Mouse (Mus musculus) heart, embryonic 14.5 days (tissue): ENCODE measurements around the gene Tstd3. TPM values are rescaled to one million over a fixed set of nuclear protein-coding genes. Genes with fewer than 3 reads are reported as not detected.
"Not testable (repeated sequence)": the region's sequence is repeated elsewhere in the genome, so short reads cannot be mapped to it uniquely, and the experiment has no call there.

Source experiments
- ATAC-seq: fragments of 200-750 bp; cut with Nextera tagmentation; 2 replicates; pipeline ENCODE4 v1.8.0; 2017; ENCODE audit warnings: low read depth, moderate TSS enrichment; ENCODE audit not compliant: insufficient number of reproducible peaks, insufficient read depth, low FRiP score
- H3K27ac ChIP-seq, 2 experiments: fragments of 200-500 bp in 1 of 2; fragments of 300-500 bp in 1 of 2; sonication (generic) in 1 of 2; replicated peaks in 1 of 2; 2 replicates each; pipeline ENCODE4 v1.5.1; 2012 to 2014; ENCODE audit warnings: low read depth in 2 of 2, low read length in 2 of 2, control low read depth in 1 of 2, mild to moderate bottlenecking in 1 of 2, mixed read lengths in 1 of 2; ENCODE audit not compliant: control insufficient read depth in 1 of 2, insufficient read depth in 1 of 2
- H3K27me3 ChIP-seq: fragments of 300-500 bp; sonication (generic); 2 replicates; pipeline ENCODE4 v1.6.1; 2014; ENCODE audit warnings: mild to moderate bottlenecking, low read length, control low read depth; ENCODE audit not compliant: control insufficient read depth, insufficient read depth
- H3K36me3 ChIP-seq: fragments of 300-500 bp; sonication (generic); 2 replicates; pipeline ENCODE4 v1.6.1; 2014; ENCODE audit warnings: mild to moderate bottlenecking, control low read depth, low read length, mixed read lengths; ENCODE audit not compliant: control insufficient read depth, insufficient read depth
- H3K4me1 ChIP-seq, 2 experiments: fragments of 200-500 bp in 1 of 2; fragments of 300-500 bp in 1 of 2; sonication (generic) in 1 of 2; 2 replicates each; pipeline ENCODE4 v1.6.1; 2012 to 2014; ENCODE audit warnings: low read length in 2 of 2, control low read depth in 1 of 2, mixed read lengths in 1 of 2; ENCODE audit not compliant: control insufficient read depth in 2 of 2, insufficient read depth in 2 of 2
- H3K4me2 ChIP-seq: fragments of 300-500 bp; sonication (generic); 2 replicates; pipeline ENCODE4 v1.6.1; 2014; ENCODE audit warnings: mild to moderate bottlenecking, low read length
- H3K4me3 ChIP-seq, 2 experiments: fragments of 200-500 bp in 1 of 2; fragments of 300-500 bp in 1 of 2; sonication (generic) in 1 of 2; 2 replicates each; pipeline ENCODE4 v1.5.1; 2012 to 2014; ENCODE audit warnings: low read length in 2 of 2, mild to moderate bottlenecking in 2 of 2, control low read depth in 1 of 2, low read depth in 1 of 2, moderate library complexity in 1 of 2; ENCODE audit not compliant: control insufficient read depth in 1 of 2, insufficient read depth in 1 of 2
- H3K9ac ChIP-seq: fragments of 300-500 bp; sonication (generic); 2 replicates; pipeline ENCODE4 v1.6.1; 2014; ENCODE audit warnings: mild to moderate bottlenecking, low read length
- H3K9me3 ChIP-seq: fragments of 300-500 bp; sonication (generic); 2 replicates; pipeline ENCODE4 v1.6.1; 2016; ENCODE audit warnings: low read length, control low read depth; ENCODE audit not compliant: control insufficient read depth
- WGBS: fragments of 180-500 bp; shearing (Covaris S2); extraction: QIAGEN DNeasy Blood & Tissue Kit; methylation state at CpG from one replicate; pipeline ENCODE4 v1.1.7; 2014; 5-methylcytosine and 5-hydroxymethylcytosine counted together
- polyA plus RNA-seq: library from polyadenylated mRNA; unstranded; fragments of >200 nt; fragmentation: Nextera tagmentation; extraction: Ambion mirVana; gene quantifications from 2 replicates; pipeline ENCODE4 v1.2.1, GENCODE M21; 2014

Gene Tstd3
- polyA plus RNA-seq, 1 experiment from 2014 or later = 18.5 TPM

DNA sequence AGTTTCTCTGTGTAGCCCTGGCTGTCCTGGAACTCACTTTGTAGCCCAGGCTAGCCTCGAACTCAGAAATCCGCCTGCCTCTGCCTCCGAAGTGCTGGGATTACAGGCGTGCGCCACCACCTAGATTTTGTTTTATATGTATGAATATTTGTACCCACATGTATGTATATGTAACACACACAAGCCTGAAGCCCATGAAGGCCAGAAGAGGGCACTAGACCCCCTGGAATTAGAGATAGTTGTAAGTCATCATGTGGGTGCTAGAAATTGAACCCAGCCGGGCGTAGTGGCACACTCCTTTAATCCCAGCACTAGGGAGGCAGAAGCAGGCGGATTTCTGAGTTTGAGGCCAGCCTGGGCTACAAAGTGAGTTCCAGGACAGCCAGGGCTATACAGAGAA lies 22.9 kb downstream of the Tstd3 start:
- not testable (repeated sequence) for H3K27me3 ChIP-seq, ATAC-seq, H3K9ac ChIP-seq, H3K9me3 ChIP-seq, H3K4me1 ChIP-seq, H3K4me2 ChIP-seq, H3K4me3 ChIP-seq, H3K27ac ChIP-seq
- 93% methylated on average over 8 of the region's 8 CpGs for WGBS
- H3K36me3 ChIP-seq = peaks cover 23% of the 10 kb centered on the region

DNA sequence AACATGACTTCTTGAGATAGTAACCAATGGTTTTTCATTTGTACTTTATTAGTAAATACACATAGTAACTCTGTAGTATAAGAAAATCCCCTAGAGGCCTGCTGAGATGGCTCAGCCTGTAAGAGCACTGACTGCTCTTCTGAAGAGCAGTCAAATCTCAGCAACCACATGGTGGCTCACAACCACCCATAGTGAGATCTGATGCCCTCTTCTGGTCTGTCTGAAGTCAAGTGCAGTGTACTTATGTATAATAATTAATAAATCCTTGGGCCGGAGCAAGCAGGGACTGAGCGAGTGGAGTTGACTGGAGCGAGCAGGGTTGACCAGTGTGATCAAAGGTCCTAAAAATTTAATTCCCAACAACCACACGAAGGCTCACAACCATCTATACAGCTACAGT lies 27.8 kb downstream of the Tstd3 start:
- no peaks in the 10 kb centered on the region for H3K9me3 ChIP-seq
- H3K4me3 ChIP-seq = no peak overlapping the region
- 87% methylated on average over 4 of the region's 4 CpGs for WGBS
- no peaks in the 10 kb centered on the region for H3K4me1 ChIP-seq
- peaks cover 40% of the 10 kb centered on the region for H3K36me3 ChIP-seq
- H3K27me3 ChIP-seq = no peaks in the 10 kb centered on the region
- no peak overlapping the region for H3K4me2 ChIP-seq
- no peak for ATAC-seq
- H3K27ac ChIP-seq = no peak overlapping the region
- no peak overlapping the region for H3K9ac ChIP-seq

DNA sequence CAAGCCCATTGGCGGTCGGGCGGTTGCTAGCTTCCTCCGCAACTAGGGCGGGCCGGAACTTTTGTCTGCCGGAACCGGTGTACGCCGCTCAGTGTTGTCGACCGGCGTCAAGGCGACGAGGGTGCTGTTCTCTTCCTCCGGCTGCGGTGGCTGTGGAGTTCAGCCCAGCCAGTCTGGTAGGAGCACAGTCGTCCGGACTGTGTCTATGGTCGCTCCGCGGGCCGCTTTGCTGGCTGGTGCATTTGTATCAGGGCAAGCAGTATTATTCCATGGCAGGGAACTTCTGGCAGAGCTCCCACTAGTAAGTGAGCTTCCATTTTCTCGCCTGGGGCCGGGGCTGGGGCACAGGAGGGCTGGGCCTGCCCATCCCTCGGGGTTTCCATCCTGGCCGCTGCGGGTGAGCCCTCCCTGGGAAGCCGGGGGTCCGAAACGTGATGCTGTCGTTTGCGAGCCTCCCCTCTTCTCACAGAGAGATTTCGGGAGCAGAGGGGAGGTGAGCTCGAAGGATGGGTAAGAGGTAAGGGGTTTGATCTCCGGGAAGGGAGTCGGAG lies 39.3 kb downstream of the Tstd3 start, which contains the start of gene Ccnc:
TSS of gene Ccnc (plus strand) at position 87 of the 551 bp plus-strand sequence.
- under 1% methylated on average over 37 of the region's 37 CpGs for WGBS
- H3K4me2 ChIP-seq = peak within 1 kb of the TSS; percentile 81
- peak; percentile 94 for ATAC-seq

GRCm38 (mm10) chr4:21726912-21727614 lies 39.9 kb downstream of the Tstd3 start:
- Histone ChIP-seq H3K4me2 (peak overlapping the region; percentile 81), H3K36me3 (no peaks in the 10 kb centered on the region), H3K27me3 (no peaks in the 10 kb centered on the region), H3K27ac (peak overlapping the region; percentile 65 to 70), H3K4me3 (peak overlapping the region; percentile 90 to 91), H3K9me3 (no peaks in the 10 kb centered on the region), H3K4me1 (peaks cover 2 to 5% of the 10 kb centered on the region in 2 experiments; a peak in 3 of 4 replicates), H3K9ac (peak overlapping the region; percentile 92)
- ATAC-seq = no peak
- WGBS = 1% methylated on average over 22 of the region's 22 CpGs

More for the DNA sequence above, 39.3 kb downstream of the Tstd3 start, which contains the start of gene Ccnc:
- Histone ChIP-seq H3K9ac (peak within 1 kb of the TSS; percentile 92), H3K27ac (peak within 1 kb of the TSS; percentile 70 to 79), H3K9me3 (no peaks in the 10 kb centered on the region), H3K4me1 (peaks cover 2 to 5% of the 10 kb centered on the region in 2 experiments; a peak in 3 of 4 replicates), H3K27me3 (no peaks in the 10 kb centered on the region), H3K4me3 (peak within 1 kb of the TSS; percentile 90 to 91), H3K36me3 (peaks cover under 1% of the 10 kb centered on the region; the same call in 1 of the 2 replicates)

- ATAC-seq = no peak
- H3K36me3 ChIP-seq = no peaks in the 10 kb centered on the region
- H3K9ac ChIP-seq = no peak overlapping the region
- no peak overlapping the region for H3K4me2 ChIP-seq
- H3K27me3 ChIP-seq = no peaks in the 10 kb centered on the region; the same call in 1 of the 2 replicates
- 57% methylated on average over 7 of the region's 7 CpGs for WGBS
- H3K4me1 ChIP-seq = no peaks in the 10 kb centered on the region
- no peak overlapping the region for H3K27ac ChIP-seq
- H3K4me3 ChIP-seq = no peak overlapping the region
- no peaks in the 10 kb centered on the region for H3K9me3 ChIP-seq
Measured at GRCm38 (mm10) chr4:21722752-21723334, 44.2 kb downstream of the Tstd3 start.

DNA sequence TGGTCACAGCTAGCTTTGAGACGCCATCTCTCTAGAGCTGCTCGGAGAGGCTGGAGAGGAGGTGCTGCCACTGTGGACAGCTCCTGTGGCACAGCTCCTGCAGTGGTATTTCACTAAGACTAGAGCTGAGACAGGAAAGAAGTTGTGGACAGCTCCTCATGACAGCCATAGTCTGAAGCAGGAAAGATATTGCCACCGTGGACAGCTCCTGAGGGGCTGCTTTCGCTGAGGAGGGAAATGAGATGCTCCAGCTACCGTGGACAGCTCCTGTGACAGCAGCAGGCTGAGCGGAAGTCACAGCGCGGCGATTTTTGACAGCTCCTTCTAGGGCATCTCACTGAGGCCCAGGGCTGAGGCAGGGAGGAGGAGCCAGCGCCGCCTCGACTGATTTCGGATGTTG lies 54.9 kb downstream of the Tstd3 start:
- ATAC-seq = peak; percentile 87
- Histone ChIP-seq H3K27me3 (no peaks in the 10 kb centered on the region), H3K4me1 (no peaks in the 10 kb centered on the region), H3K27ac (no peak overlapping the region), H3K36me3 (no peaks in the 10 kb centered on the region), H3K9ac (no peak overlapping the region), H3K9me3 (no peaks in the 10 kb centered on the region), H3K4me3 (no peak overlapping the region), H3K4me2 (peak overlapping the region; percentile 40; the same call in 1 of the 2 replicates)
- WGBS = 2% methylated on average over 13 of the region's 13 CpGs
